Mouse (Mus musculus) embryonic fibroblast, embryonic 13.5 days (primary cell): ENCODE measurements at regions not wholly inside any gene's neighbourhood (a gene's known extent, or its start where the extent isn't known, plus 50 kb on each side); places are given as distances from the start of the nearest gene placed in this dataset.

Source experiments
- H3K27ac ChIP-seq: 2 replicates; pipeline ENCODE4 v1.5.1; 2012; ENCODE audit warnings: low read length, control low read depth, inconsistent platforms; ENCODE audit not compliant: insufficient read depth
- H3K4me1 ChIP-seq: 2 replicates; pipeline ENCODE4 v1.6.1; 2011; ENCODE audit warnings: low read length; ENCODE audit not compliant: control insufficient read depth, insufficient read depth
- H3K4me3 ChIP-seq: 2 replicates; pipeline ENCODE4 v1.5.1; 2011; ENCODE audit warnings: mild to moderate bottlenecking, control low read depth, low read length; ENCODE audit not compliant: insufficient read depth
- CTCF ChIP-seq: IDR thresholded peaks from 2 replicates; pipeline ENCODE4 v1.5.1; 2011; ENCODE audit warnings: mild to moderate bottlenecking, control low read depth, low read length, moderate library complexity, borderline replicate concordance; ENCODE audit not compliant: insufficient read depth
- POLR2A ChIP-seq: IDR thresholded peaks from 2 replicates; pipeline ENCODE4 v1.6.1; 2011; ENCODE audit warnings: low read depth, mild to moderate bottlenecking, control low read depth, low read length, moderate library complexity

- H3K4me1 ChIP-seq = peaks cover 13% of the 10 kb centered on the region
Observed at GRCm38 (mm10) chr13:54302351-54303070, 68.6 kb upstream of the Cplx2 start.

GRCm38 (mm10) chr13:54303071-54303924 is 67.9 kb upstream of the Cplx2 start:
- H3K4me1 ChIP-seq = peaks cover 13% of the 10 kb centered on the region
- H3K4me3 ChIP-seq = peak overlapping the region; percentile 65
- H3K27ac ChIP-seq = peak overlapping the region; percentile 93
- TF ChIP-seq POLR2A = peak; percentile 74; the same call in 1 of the 2 replicates
- TF ChIP-seq CTCF = no peak

More at GRCm38 (mm10) chr13:54302351-54303070, 68.6 kb upstream of the Cplx2 start:
- Histone ChIP-seq H3K4me3 (peak overlapping the region; percentile 65), H3K27ac (peak overlapping the region; percentile 93)
- no peak for TF ChIP-seq CTCF
- TF ChIP-seq POLR2A = no peak; the same call in none of the 2 replicates

- Histone ChIP-seq H3K27ac (no peak overlapping the region), H3K4me3 (no peak overlapping the region), H3K4me1 (peaks cover 15% of the 10 kb centered on the region)
- TF ChIP-seq CTCF (no peak), POLR2A (no peak)
Observed at GRCm38 (mm10) chr13:54304251-54304650, 66.9 kb upstream of the Cplx2 start.

GRCm38 (mm10) chr13:54308591-54308990 is 62.6 kb upstream of the Cplx2 start:
- TF ChIP-seq CTCF = no peak
- no peak for TF ChIP-seq POLR2A
- H3K4me1 ChIP-seq = peaks cover 23% of the 10 kb centered on the region
- peak overlapping the region; percentile 38; the same call in 1 of the 2 replicates for H3K27ac ChIP-seq
- H3K4me3 ChIP-seq = no peak overlapping the region

- peak overlapping the region; percentile 9; the same call in 1 of the 2 replicates for H3K27ac ChIP-seq
- peaks cover 23% of the 10 kb centered on the region for H3K4me1 ChIP-seq
- no peak for TF ChIP-seq POLR2A
- TF ChIP-seq CTCF = no peak
- H3K4me3 ChIP-seq = no peak overlapping the region
Observed at GRCm38 (mm10) chr13:54309354-54309753, 61.8 kb upstream of the Cplx2 start.

- Histone ChIP-seq H3K4me3 (no peak overlapping the region), H3K27ac (no peak overlapping the region), H3K4me1 (peaks cover 23% of the 10 kb centered on the region)
- TF ChIP-seq CTCF = no peak
- TF ChIP-seq POLR2A = no peak
Observed at GRCm38 (mm10) chr13:54310144-54310543, 61.0 kb upstream of the Cplx2 start.

- no peak overlapping the region for H3K4me3 ChIP-seq
Observed at GRCm38 (mm10) chr13:54311327-54312026, 59.7 kb upstream of the Cplx2 start.

GRCm38 (mm10) chr13:54312405-54313185 is 58.6 kb upstream of the Cplx2 start:
- Histone ChIP-seq H3K4me1 (peaks cover 23% of the 10 kb centered on the region), H3K27ac (peak overlapping the region; percentile 80)

More at GRCm38 (mm10) chr13:54311327-54312026, 59.7 kb upstream of the Cplx2 start:
- H3K27ac ChIP-seq = 0 out of 2 replicates have a peak overlapping the region, but pooled peaks have one; percentile 80
- TF ChIP-seq POLR2A (no peak), CTCF (no peak)
- peaks cover 23% of the 10 kb centered on the region for H3K4me1 ChIP-seq

GRCm38 (mm10) chr13:54315333-54315732 is 55.8 kb upstream of the Cplx2 start:
- Histone ChIP-seq H3K27ac (no peak overlapping the region), H3K4me1 (peaks cover 14% of the 10 kb centered on the region)
- no peak for TF ChIP-seq POLR2A
- no peak for TF ChIP-seq CTCF

More at GRCm38 (mm10) chr13:54312405-54313185, 58.6 kb upstream of the Cplx2 start:
- H3K4me3 ChIP-seq = no peak overlapping the region
- TF ChIP-seq CTCF (no peak), POLR2A (no peak)

GRCm38 (mm10) chr13:54316907-54317306 is 54.2 kb upstream of the Cplx2 start:
- Histone ChIP-seq H3K4me3 (no peak overlapping the region), H3K4me1 (peaks cover 10% of the 10 kb centered on the region), H3K27ac (no peak overlapping the region)
- TF ChIP-seq CTCF (no peak), POLR2A (no peak)

More at GRCm38 (mm10) chr13:54315333-54315732, 55.8 kb upstream of the Cplx2 start:
- H3K4me3 ChIP-seq = no peak overlapping the region
